Mouse (Mus musculus): ENCODE data around the gene Scnn1b.

The Scnn1b gene

GRCm38 (mm10) chr7:121912250-121912649, 47.4 kb downstream of the Scnn1b start:
- intact Hi-C loops (cut with DNase I) = no loop called here

GRCm38 (mm10) chr7:121913944-121914343, 49.1 kb downstream of the Scnn1b start:
- intact Hi-C loops (cut with DNase I) = no loop called here

GRCm38 (mm10) chr7:121924361-121924760, 59.5 kb downstream of the Scnn1b start:
- intact Hi-C loops (cut with DNase I) = no loop called here

- intact Hi-C loops (cut with DNase I) = no loop called here
These were observed 63.0 kb downstream of the Scnn1b start for GRCm38 (mm10) chr7:121927882-121928281.

GRCm38 (mm10) chr7:121931246-121931645, 66.4 kb downstream of the Scnn1b start:
- intact Hi-C loops (cut with DNase I) = no loop called here

GRCm38 (mm10) chr7:121933675-121934074, 68.8 kb downstream of the Scnn1b start:
- intact Hi-C loops (cut with DNase I) = no loop called here

- intact Hi-C loops (cut with DNase I) = no loop called here
These were observed 69.5 kb downstream of the Scnn1b start for GRCm38 (mm10) chr7:121934346-121934745.

GRCm38 (mm10) chr7:121935906-121936794, 71.3 kb downstream of the Scnn1b start:
- intact Hi-C loops (cut with DNase I) = no loop called here

- intact Hi-C loops (cut with DNase I) = no loop called here
These were observed 72.2 kb downstream of the Scnn1b start for GRCm38 (mm10) chr7:121936861-121937630.

- intact Hi-C loops (cut with DNase I) = no loop called here
These were observed 73.5 kb downstream of the Scnn1b start for GRCm38 (mm10) chr7:121938124-121938891.

- intact Hi-C loops (cut with DNase I) = no loop called here
These were observed 74.4 kb downstream of the Scnn1b start for GRCm38 (mm10) chr7:121939244-121939643.

- intact Hi-C loops (cut with DNase I) = no loop called here
These were observed 74.9 kb downstream of the Scnn1b start for GRCm38 (mm10) chr7:121939729-121940128.

- intact Hi-C loops (cut with DNase I) = no loop called here
These were observed 76.2 kb downstream of the Scnn1b start for GRCm38 (mm10) chr7:121941016-121941415.

- intact Hi-C loops (cut with DNase I) = no loop called here
These were observed 76.8 kb downstream of the Scnn1b start for GRCm38 (mm10) chr7:121941640-121942039.

GRCm38 (mm10) chr7:121942371-121942770, 77.5 kb downstream of the Scnn1b start:
- intact Hi-C loops (cut with DNase I) = no loop called here

- intact Hi-C loops (cut with DNase I) = no loop called here
These were observed 81.4 kb downstream of the Scnn1b start for GRCm38 (mm10) chr7:121946196-121946595.

- intact Hi-C loops (cut with DNase I) = no loop called here
These were observed 82.7 kb downstream of the Scnn1b start for GRCm38 (mm10) chr7:121947513-121947912.

GRCm38 (mm10) chr7:121954891-121955669, 90.2 kb downstream of the Scnn1b start:
- intact Hi-C loops (cut with DNase I) = no loop called here

GRCm38 (mm10) chr7:121955802-121956201, 91.0 kb downstream of the Scnn1b start:
- intact Hi-C loops (cut with DNase I) = no loop called here

- intact Hi-C loops (cut with DNase I) = no loop called here
These were observed 97.2 kb downstream of the Scnn1b start for GRCm38 (mm10) chr7:121961913-121962570.

All from adrenal gland (tissue).